Mouse (Mus musculus) gastrocnemius, adult 18-20 months (tissue): ENCODE data around the gene Bmf. TPM values are rescaled to one million over a fixed set of nuclear protein-coding genes. Genes with fewer than 3 reads are reported as not detected.
A peak's percentile ranks its signal among the peaks of the same experiment; 100 is the strongest.

ENCODE experiments used
- DNase-seq: peaks from one replicate; pipeline ENCODE4 v3.0.0; 2021; ENCODE audit warnings: low spot score
- total RNA-seq, 2 experiments: library from RNA; stranded (reverse); gene quantifications; 2 replicates each; pipeline ENCODE4 v1.2.3; 2021

Gene Bmf
- total RNA-seq, 2 experiments from 2014 or later: 2.1 to 2.2 TPM

- DNase-seq: peak; percentile 93
These were observed 4.0 kb downstream of the Bmf start for GRCm38 (mm10) chr2:118545242-118546103.

- DNase-seq: peak; percentile 72
These were observed 5.3 kb downstream of the Bmf start for GRCm38 (mm10) chr2:118543893-118544799.

GRCm38 (mm10) chr2:118542971-118543573 lies 6.4 kb downstream of the Bmf start:
- no peak for DNase-seq

- DNase-seq: no peak
These were observed 7.8 kb downstream of the Bmf start for GRCm38 (mm10) chr2:118541716-118542115.

- DNase-seq: peak; percentile 80
These were observed 8.8 kb downstream of the Bmf start for GRCm38 (mm10) chr2:118540691-118541117.

GRCm38 (mm10) chr2:118539881-118540516 lies 9.5 kb downstream of the Bmf start:
- DNase-seq: peak; percentile 65

GRCm38 (mm10) chr2:118539040-118539439 lies 10.4 kb downstream of the Bmf start:
- no peak for DNase-seq

GRCm38 (mm10) chr2:118537226-118537625 lies 12.3 kb downstream of the Bmf start:
- DNase-seq: no peak

- peak; percentile 59 for DNase-seq
These were observed 12.9 kb downstream of the Bmf start for GRCm38 (mm10) chr2:118536553-118536952.

- no peak for DNase-seq
These were observed 13.4 kb downstream of the Bmf start for GRCm38 (mm10) chr2:118536111-118536510.

GRCm38 (mm10) chr2:118533969-118534368 lies 15.5 kb downstream of the Bmf start:
- no peak for DNase-seq

- DNase-seq: peak; percentile 68
These were observed 16.4 kb downstream of the Bmf start for GRCm38 (mm10) chr2:118532855-118533675.

- DNase-seq: no peak
These were observed 17.1 kb downstream of the Bmf start for GRCm38 (mm10) chr2:118532401-118532800.

GRCm38 (mm10) chr2:118529466-118530181 lies 19.9 kb downstream of the Bmf start:
- DNase-seq: peak; percentile 84

- DNase-seq: no peak
These were observed 22.9 kb downstream of the Bmf start for GRCm38 (mm10) chr2:118526545-118526944.

GRCm38 (mm10) chr2:118524811-118525210 lies 24.7 kb downstream of the Bmf start:
- no peak for DNase-seq

GRCm38 (mm10) chr2:118523163-118523730 lies 26.2 kb downstream of the Bmf start:
- DNase-seq: no peak

GRCm38 (mm10) chr2:118522265-118522664 lies 27.2 kb downstream of the Bmf start:
- DNase-seq: no peak
